Mouse (Mus musculus) cerebellum, adult 2 months (tissue): ENCODE measurements around the gene Tamm41.

ENCODE experiments used
- CTCF ChIP-seq: fragments of 200-500 bp; IDR thresholded peaks from 2 replicates; pipeline ENCODE4 v1.5.1; 2011; ENCODE audit warnings: low read depth, mild to moderate bottlenecking, control low read depth, low read length, moderate library complexity, borderline replicate concordance; ENCODE audit not compliant: insufficient read depth
- POLR2A ChIP-seq: fragments of 200-500 bp; IDR thresholded peaks from 2 replicates; pipeline ENCODE4 v1.6.1; 2011; ENCODE audit warnings: low read length, control low read depth, borderline replicate concordance; ENCODE audit not compliant: insufficient read depth

- TF ChIP-seq CTCF (no peak), POLR2A (no peak)
Observed at GRCm38 (mm10) chr6:114987966-114988618, 49.6 kb downstream of the Tamm41 start.
